Mouse (Mus musculus) cerebellum, postnatal 36 days (tissue): Measurements from ENCODE around the gene Vash1.

Experiments
- DNase-seq, 2 experiments: peaks; one replicate each; pipeline ENCODE4 v3.0.0; 2021 to 2022; ENCODE audit warnings: mixed read lengths in 2 of 2

Vash1 gene

DNA sequence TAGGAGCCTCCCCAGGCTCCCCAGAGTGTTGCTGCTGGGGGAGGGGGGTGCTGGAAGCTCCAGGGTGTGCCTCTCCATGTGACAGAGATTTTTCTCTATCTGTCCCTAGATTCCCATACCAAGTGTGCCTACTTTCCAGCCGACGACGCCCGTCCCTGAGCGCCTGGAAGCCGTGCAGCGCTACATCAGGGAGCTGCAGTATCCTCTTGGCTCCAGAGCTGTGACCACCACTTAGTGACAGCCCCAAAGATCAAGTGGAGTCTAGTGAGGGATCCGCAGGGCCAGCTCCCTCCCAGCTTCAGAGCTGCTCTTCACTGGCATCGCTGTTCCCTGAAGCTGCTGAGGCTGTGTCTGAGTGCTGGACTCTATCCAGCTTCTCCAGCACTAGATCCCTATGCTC is 6.8 kb downstream of the Vash1 start:
- DNase-seq, result peak in 1 of 2 experiments; percentile 37

DNA sequence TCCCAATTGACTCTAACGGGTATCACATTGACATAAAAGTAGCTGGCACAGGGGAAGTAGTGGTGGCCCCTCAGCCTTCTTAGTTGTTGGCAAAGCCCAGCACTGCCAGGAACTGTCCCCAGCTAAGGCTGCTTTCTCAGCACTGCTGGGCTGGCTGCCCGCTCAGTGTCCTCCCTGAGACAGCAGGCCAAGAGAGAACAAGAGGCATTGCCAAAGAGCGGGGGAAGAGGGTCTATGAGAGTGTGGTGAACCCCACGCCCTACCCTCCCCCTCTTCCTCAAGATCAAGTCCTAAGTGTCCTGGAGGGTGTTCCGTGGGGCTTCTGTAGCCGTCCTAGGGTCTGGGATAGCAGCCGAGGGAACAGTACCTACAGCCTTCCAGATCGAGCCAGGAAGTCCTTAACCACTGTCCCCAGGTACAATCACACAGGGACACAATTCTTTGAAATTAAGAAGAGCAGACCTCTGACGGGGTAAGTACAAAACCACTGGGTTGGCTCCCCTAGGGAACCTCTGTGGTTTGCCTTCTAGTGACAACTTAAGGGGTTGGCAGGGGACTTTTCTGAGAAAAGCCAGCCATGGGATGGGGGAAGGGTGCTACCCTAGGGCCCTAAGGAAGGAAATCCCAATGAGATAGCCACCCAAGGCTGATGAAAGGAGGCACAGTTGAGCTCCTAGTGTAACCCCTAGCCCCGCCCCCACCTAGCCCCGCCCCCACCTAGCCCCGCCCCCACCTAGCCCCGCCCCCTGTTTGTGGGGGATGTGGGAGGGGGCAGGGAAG is 8.2 kb downstream of the Vash1 start:
- DNase-seq, result peak; percentile 71 to 72

DNA sequence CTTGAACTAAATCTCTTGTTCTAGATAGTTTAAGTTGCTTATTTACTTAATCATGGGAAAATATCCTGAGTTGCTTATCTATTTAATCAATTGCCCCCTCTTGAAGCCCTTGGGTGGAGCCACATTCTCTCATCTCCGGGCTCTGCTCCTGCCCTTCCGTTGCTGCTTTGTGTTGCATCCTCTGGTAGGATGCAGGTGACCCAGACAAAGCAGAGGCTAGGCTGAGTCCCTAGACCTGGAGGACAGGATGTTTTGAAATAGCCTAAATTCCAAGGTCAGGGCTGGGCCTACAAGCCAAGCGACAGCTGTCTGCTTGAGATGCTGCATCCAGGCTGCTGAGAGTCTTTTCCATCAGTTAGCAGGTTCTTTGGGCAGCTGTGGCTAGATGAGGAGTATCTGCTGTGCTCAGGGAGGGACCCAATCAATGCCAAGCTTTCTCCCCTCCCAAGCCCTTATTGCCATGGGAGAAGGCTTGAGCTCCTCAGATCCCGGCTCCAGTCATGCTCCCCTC is 9.0 kb downstream of the Vash1 start:
- no peak for DNase-seq

DNA sequence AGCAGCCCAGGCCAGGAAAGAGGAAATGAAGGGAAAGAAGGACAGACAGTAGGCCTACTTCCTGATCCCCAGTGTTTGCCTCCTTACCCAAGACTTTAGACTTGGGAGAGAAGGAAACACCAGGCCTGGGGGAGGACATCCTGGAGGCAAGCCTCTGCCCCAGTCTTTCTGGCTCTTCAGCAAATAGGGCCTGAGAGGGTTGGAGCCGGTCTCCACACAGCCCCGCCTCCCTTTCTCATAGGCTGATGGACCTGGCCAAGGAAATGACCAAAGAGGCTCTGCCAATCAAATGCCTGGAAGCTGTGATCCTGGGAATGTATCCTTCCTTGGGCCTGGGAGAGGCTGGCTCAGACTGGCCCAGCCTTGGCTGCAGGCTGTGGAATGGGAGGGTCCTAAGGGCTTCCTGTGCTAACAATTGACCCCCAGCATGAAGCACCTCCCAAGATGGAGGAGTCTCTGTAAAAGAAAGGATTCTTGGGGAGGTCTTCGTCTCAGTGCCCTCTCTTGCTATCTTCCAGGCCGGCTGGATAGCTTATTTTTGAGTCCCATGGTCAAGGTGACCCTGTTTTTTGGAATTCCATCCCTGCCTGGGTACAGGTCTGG is 9.6 kb downstream of the Vash1 start:
- no peak for DNase-seq

DNA sequence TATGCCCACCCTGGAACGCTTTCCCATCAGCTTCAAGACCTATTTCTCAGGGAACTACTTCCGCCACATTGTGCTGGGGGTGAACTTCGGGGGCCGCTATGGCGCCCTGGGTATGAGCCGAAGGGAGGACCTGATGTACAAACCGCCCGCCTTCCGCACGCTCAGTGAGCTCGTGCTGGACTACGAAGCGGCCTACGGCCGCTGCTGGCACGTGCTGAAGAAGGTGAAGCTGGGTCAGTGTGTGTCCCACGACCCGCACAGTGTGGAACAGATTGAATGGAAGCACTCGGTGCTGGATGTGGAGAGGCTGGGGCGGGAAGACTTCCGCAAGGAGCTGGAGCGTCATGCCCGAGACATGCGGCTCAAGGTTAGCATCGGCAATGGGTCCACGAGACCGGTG is 10.4 kb downstream of the Vash1 start:
- DNase-seq, result no peak

DNA sequence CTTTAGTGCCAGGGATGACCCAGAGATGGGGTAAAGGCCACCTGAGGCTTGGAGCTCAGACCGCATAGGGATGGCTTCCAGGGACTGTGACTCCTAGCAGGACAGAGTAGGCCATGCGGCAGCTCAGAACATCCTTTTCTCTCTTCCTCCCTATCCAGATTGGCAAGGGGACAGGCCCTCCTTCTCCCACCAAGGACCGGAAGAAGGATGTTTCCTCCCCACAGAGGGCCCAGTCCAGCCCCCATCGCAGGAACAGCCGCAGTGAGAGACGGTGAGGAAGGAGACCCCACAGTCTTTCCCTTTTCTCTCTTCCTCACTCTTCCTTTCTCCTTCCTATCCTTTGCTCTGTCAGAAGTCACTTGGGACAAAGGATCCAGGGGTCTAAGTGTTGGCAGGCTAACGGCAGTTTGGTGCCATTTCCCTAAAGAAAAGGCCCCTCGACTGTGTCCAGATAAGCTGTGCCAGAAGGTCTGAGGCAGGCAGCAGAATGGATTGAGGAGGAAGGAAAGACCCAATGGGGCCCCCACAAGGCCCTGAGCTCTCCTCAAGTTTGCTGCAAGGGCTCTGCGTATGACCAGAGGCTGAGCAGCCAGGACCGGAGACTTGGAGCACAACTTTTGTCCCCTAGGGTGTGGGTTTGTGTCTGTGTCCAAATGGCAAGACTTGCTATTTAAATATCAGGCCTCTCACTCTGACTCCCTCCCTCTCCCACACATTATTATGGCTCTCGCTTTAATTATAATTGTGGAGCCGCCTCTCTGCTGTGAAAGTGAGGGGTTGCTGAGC is 12.4 kb downstream of the Vash1 start:
- no peak for DNase-seq

DNA sequence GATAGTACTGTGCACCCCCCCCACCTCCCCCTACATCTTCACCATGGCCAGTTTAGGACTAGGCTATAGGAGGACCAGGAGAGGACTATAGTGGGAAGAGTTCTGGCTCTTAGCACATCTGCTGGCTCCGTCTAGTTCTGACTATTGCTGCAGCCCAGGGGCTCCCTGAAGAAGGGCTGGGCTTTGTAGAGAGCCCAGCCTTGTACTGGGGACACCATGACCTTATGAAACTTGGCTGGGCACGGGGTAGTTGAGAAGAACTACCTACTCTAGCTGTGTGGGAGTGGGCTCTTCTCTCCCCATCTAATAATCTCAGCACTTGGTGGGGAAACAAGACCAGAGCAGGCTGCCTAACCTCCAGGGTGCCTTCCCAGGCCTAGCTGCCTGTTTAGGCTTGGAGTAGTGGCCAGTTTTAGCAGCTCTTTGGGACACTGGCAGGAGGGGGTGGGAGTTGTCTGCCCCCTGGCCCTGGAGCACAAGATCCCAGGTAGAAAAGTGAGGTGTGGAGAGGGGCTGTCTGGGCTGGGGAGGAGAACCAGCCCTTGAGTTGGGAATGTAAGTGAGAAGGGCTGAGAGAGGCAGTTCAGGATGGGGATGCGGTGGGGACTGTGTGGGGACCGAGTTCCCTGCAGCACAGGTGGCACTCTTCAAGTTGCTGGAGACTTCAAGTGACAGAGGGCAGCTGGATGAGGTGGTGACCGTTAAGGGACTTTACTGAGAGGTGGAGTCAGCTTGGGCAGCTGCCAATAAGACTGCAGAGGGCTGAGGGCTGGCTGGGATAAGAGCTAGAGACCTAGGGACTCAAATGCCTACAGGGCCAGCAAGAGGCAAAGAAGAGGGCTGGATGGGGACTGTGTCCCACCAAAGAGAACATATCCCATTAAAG is 14.2 kb downstream of the Vash1 start:
- peak in 1 of 2 experiments; percentile 10 for DNase-seq

DNA sequence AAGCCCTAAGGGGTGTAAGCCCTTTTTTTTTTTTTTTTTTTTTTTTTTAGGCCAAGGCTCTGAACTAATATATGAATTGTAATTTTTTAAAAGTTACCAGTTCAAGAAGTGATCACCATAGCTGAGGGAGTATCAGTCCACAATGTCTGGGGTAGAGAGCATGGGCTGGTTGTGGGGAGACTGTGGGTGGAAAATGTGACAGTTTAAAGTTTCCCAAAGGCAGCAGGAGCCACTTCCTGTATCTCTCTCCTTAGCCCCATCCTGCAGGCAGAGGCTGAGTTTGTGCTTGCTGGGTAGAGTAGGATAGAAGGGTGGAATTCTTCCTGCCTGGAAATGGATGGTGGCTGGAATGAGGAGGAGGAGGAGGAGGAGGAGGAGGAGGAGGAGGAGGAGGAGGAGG is 14.9 kb downstream of the Vash1 start:
- no peak for DNase-seq

DNA sequence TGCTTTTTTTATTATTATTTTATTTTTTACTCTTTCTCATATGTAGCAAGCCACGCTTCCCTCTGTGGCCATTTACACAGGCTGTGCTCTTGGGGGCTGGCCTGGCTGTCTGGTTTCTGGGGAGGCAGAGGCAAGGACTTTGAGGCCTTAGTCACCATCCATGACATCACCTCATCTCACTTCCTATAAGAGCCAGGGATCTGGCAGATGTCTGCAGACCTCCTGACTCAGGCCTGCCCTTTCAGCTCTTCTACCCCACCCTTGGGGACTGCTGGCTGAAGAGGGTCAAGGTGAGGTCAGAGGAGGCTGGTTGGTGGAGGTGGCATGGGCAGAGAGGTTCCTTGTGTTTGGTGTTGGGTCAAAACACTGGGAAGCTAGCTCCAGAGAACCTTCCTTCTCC is 15.9 kb downstream of the Vash1 start:
- DNase-seq, result no peak

DNA sequence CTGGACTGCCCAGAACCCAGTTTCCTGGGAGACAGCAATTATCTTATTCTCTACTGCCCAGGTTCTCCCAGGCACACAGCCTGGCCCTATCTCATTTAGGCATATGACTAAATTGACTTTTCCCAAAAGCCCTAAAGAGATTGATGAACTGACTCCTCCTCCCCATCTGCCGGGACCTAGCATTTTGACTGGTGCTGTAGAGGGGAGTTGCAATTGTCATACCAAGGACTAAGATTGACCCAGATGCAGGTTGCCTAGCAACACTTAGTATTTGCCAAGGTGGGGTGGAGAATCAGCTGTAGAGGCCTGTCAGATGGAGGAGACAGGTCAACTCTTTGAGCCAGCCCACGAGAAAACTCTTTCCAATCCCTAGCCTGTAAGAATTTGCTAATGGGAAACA is 19.5 kb downstream of the Vash1 start:
- DNase-seq, result no peak

DNA sequence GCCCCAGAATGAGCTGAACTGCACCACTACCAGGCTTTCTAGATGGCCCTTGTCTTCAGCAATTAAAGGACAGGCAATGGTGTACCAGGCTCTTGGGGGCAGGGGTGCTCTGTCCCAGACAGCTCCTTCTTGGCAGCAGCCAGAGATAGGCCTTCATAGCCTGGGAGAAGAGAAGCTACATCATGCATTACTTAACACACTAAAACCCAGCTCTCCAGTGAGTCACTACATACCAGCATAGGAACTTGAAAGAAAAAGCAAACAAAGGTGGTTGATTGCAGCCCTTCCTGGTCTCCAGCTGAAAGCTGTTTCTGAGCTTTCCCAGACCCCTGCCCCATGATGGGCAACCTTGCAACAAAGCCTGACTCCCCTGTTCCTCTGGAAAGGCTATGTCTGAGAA is 20.0 kb downstream of the Vash1 start:
- peak in 1 of 2 experiments; percentile 10 for DNase-seq

DNA sequence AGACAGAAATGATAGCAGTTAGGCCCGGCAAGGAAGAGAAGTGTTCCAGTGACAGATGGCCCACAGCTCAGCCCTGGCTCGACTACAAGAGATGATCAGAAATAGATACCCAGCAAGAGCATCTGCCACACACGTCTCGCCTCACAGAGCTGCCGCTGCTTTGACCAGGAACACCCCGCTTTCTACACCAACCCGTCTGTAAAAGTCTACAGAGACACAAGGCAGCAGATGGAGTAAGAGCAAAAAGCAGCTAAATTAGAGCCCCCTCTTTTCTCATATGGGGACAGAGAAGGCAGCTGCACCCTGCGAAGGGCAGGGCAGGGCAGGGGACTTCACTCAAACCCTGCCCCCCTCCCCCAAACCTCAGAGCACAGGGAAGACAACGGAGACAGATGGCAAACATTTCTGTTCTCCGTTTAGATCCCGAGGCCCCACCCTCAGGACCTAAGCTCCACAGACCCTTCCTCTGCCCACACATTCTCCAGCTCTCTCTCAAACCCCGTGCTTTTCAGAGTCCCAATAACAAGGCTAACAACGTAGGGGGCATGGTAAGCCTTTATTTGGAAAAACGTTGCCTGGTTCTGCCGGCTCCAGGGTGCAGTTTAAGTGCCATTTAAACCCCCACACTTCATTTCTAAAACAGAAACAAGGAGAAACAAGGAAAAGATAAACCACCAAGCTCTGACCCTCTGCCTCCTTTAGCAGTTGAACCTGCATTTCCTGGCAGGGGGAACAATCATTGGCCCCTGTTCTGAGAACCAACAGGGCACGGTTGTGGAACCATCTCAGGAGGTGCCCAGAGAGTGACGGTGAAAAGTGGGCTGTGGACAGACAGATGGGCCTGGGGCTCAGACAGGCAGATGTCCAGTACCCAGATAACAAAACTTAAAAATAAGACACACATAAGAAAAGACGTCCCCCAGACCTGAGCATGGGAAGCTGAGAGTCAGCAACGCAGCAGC is 21.7 kb downstream of the Vash1 start:
- peak; percentile 89 to 92 for DNase-seq

DNA sequence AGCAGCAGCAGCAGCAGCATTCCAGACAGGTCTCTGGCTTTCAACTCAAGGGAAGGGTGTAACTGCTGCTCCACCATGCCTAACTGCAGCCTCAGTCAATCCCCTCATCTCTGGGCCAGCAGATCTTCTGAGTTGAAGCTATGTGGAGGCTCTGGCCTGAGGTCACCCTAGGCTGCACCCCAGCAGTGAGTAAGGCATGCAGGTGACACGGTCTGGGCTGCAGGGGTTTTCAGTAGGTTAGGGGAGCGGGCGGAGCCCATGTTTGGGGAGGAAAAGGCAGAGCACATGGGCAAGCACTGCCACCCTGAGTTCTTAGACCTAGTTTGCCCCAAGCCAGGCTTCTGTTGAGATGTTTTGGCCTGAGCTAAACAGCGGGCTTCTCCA is 22.4 kb downstream of the Vash1 start:
- DNase-seq, result no peak

DNA sequence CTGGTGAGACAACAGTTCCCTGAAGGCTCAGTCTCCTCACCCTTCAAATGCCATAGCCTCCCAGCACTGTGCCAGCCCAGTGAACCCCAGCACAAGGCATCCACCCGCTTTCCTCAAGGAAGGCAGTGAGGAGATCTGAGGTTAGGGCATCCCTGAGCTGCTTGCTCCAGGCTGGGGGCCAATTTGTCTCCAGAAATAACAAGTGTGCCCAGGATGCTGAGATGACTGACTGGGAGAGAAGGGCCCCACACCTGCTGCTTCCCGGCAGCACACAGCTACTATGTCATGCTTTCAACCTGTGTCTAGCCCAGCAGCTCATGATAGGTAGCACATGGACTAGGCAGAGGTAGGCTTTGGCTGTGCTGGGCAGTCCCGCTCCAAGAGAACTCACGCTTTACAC is 23.0 kb downstream of the Vash1 start:
- peak; percentile 52 to 56 for DNase-seq

DNA sequence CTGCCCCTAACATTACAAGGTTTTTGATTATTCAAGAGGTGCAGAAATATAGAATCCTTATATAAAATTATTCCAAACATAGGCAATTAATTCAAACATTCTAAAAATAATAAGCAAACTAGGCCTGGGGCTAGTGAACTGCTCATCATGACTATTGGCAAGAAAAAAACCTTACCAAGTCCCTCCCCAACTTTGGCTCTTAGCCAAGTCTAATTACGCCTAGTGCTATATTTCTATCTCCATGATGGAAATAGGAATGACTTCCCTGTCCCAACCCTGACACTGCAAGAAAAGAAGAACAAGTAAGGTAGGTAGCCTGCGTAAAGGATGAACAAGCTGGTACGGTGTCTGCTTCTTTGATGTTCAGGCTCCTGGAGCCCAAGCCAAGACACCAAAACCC is 24.2 kb downstream of the Vash1 start:
- DNase-seq, result peak in 1 of 2 experiments; percentile 0

DNA sequence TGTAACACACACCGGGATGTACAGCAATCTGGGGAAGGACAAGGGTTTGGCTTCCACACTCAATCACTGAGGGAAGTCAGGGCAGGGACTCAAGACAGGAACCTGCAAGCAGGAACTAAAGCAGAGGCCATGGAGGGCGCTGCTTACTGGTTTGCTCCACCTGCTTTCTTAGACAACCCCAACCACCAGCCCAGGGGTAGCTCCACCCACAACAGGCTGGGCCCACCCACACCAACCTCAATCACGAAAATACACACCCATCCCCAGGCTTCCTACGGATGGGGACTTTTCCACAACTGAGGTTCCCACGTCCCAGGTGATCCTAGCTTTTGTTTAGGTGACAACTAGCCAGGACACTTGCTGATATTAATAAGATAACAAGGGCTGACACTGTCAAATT is 27.3 kb downstream of the Vash1 start:
- no peak for DNase-seq

DNA sequence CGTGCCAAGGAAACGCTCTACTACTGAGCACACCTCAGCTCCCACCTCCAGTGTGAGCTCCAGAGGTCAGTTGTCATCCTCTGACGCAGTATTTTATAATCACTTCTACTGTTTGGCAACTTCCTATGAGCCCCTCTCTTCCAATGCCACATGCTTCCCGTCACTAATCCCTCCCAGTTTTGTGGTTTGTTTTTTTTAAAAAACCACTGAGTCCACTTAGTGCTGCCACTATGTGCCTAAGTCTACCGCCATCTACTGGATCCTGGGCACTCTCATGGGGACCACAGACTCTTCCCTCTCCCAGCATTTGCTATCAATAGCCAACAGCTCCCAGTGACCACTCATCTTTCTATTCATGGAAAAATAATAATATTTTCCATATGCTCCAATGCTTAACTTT is 35.5 kb downstream of the Vash1 start:
- DNase-seq, result no peak

DNA sequence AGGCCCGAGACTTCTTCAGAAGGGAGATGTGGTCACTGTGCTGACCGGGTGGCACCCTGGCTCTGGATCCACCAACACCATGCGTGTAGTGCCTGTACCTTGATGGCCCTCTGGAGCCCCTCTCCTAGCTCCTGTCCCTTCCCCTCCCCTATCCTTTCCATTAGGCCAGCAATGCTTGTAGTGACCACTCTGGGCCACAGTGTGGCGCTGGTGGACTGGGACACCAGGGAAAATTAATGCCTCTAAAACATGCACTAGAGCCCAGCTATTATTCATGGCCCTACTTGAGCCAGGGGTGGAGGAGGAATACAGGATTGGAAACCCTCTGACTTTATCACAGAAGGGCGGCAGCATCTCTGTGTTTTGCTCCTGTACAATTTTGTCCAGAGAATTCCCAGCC is 36.9 kb downstream of the Vash1 start:
- DNase-seq, result peak; percentile 87 to 89

DNA sequence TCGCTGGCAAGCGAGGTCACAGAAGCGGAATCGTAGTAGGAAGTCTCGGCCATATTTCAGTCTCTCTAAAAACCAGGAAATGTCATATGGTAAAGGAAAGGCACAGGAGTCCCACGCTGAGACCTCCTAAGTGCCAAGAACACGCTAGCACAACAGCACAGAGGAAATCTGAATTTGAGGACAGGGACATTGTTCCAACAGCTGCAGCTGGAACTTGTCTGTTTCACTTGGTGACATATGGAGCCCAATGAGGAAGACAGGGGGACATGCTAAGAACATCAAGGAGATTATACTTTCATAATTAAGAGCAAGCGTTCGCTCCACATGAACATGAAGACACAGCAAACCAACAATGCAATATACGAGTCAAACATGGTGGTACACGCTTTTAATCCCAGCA is 38.5 kb downstream of the Vash1 start:
- no peak for DNase-seq

DNA sequence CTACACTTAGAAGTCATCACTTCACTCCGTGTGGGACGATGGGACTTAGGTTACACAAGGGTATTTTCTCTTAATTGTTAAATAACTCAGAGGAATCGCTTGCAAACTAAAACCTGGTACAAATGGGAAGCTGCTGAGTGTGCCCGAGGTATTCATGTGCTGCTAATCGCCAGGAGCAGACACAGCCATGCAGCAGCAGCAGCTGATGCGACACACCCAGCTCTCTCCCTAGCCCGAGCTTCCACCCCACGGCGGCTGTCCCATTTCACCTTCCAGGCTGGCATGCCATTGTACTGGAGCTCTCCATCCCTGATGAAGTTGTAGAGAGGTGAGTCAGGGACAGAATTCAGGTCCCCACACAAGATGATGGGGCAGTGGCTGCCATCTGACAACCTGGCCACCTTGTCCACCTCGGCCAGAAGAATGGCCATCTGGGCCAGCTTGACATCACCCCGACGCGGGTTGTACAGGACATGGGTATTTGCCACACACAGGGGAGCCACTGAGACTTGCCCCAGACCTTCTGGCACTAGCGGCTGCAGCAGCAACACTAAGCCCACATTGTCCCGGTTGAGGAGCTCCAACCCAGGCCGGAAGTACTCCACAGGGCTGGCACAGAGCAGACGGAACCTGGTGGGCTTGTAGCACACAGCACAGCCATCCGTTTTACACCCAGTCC is 41.6 kb downstream of the Vash1 start:
- DNase-seq, result peak; percentile 58 to 69

DNA sequence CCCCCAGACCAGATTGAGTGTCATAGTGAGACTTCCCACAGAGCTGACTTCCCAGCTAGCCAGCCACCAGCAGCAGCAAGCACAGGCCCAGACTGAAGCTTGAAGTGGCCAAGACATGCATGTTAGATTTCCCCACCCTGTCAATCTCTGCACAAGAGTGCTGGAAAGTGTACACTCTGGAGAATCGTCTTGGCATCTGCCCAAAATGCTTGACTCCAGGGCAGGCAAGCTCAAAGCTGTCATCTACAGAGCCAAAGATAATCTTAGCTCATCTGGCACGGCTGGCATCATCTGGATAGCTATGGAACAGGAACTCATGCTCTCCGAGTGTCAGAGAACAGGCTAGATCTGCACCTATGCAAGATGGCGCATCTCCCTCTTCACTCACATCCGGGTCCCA is 43.0 kb downstream of the Vash1 start:
- DNase-seq, result no peak
